Mouse (Mus musculus) liver, embryonic 14.5 days (tissue): ENCODE measurements around the gene Gm43518. TPM values are rescaled to one million over a fixed set of nuclear protein-coding genes. Genes with fewer than 3 reads are reported as not detected.
A peak's percentile ranks its signal among the peaks of the same experiment; 100 is the strongest.

ENCODE experiments used
- ATAC-seq: fragments of 200-750 bp; cut with Nextera tagmentation; 2 replicates; pipeline ENCODE4 v1.8.0; 2017; ENCODE audit warnings: moderate number of reproducible peaks, mild to moderate bottlenecking, moderate library complexity; ENCODE audit not compliant: insufficient read depth
- DNase-seq, 3 experiments: peaks; one replicate each; pipeline ENCODE4 v3.0.0-alpha.2; 2012 to 2013; ENCODE audit warnings: low read depth in 3 of 3, low spot score in 3 of 3
- H3K27ac ChIP-seq: fragments of 300-500 bp; sonication (generic); 2 replicates; pipeline ENCODE4 v1.5.1; 2014; ENCODE audit warnings: moderate library complexity, mild to moderate bottlenecking, control low read depth, inconsistent platforms
- H3K27me3 ChIP-seq: fragments of 300-500 bp; sonication (generic); 2 replicates; pipeline ENCODE4 v1.6.1; 2014; ENCODE audit warnings: mild to moderate bottlenecking, low read length, moderate library complexity; ENCODE audit not compliant: control insufficient read depth, insufficient read depth
- H3K36me3 ChIP-seq: fragments of 300-500 bp; sonication (generic); replicated peaks from 2 replicates; pipeline ENCODE4 v1.6.1; 2014; ENCODE audit warnings: low read depth; ENCODE audit not compliant: control insufficient read depth, insufficient read depth
- H3K4me1 ChIP-seq, 2 experiments: fragments of 200-500 bp in 1 of 2; fragments of 300-500 bp in 1 of 2; sonication (generic) in 1 of 2; replicated peaks; 2 replicates each; pipeline ENCODE4 v1.6.1; 2012 to 2014; ENCODE audit warnings: antibody characterized with exemption in 1 of 2, inconsistent platforms in 1 of 2, low read length in 1 of 2; ENCODE audit not compliant: control insufficient read depth in 2 of 2, insufficient read depth in 2 of 2
- H3K4me2 ChIP-seq: fragments of 300-500 bp; sonication (generic); 2 replicates; pipeline ENCODE4 v1.6.1; 2014; ENCODE audit warnings: low read depth, mild to moderate bottlenecking, control low read depth, moderate library complexity
- H3K4me3 ChIP-seq, 2 experiments: fragments of 200-500 bp in 1 of 2; fragments of 300-500 bp in 1 of 2; sonication (generic) in 1 of 2; 2 replicates each; pipeline ENCODE4 v1.5.1; 2012 to 2014; ENCODE audit warnings: low read depth in 2 of 2, low read length in 2 of 2, mild to moderate bottlenecking in 2 of 2, control low read depth in 1 of 2, inconsistent platforms in 1 of 2, moderate library complexity in 1 of 2; ENCODE audit not compliant: insufficient read depth in 1 of 2
- H3K9ac ChIP-seq: fragments of 300-500 bp; sonication (generic); replicated peaks from 2 replicates; pipeline ENCODE4 v1.6.1; 2014; ENCODE audit warnings: mild to moderate bottlenecking, control low read depth, moderate library complexity
- H3K9me3 ChIP-seq: fragments of 300-500 bp; sonication (generic); 2 replicates; pipeline ENCODE4 v1.6.1; 2016; ENCODE audit warnings: low read length, mixed read lengths; ENCODE audit not compliant: control insufficient read depth
- CTCF ChIP-seq: IDR thresholded peaks from 2 replicates; pipeline ENCODE4 v1.5.1; 2016; ENCODE audit warnings: antibody characterized with exemption, low read depth, control low read depth
- EP300 ChIP-seq: IDR thresholded peaks from 2 replicates; pipeline ENCODE4 v1.6.1; 2016; ENCODE audit warnings: antibody characterized with exemption, low read depth
- WGBS: fragments of 180-500 bp; shearing (Covaris S2); extraction: QIAGEN DNeasy Blood & Tissue Kit; methylation state at CpG from one replicate; pipeline ENCODE4 v1.1.7; 2014; ENCODE audit not compliant: insufficient replicate concordance; 5-methylcytosine and 5-hydroxymethylcytosine counted together
- polyA plus RNA-seq, 2 experiments: library from polyadenylated mRNA; depleted of rRNA in 1 of 2; stranded (reverse) in 1 of 2; unstranded in 1 of 2; fragments of >200 nt; fragmentation: Nextera tagmentation in 1 of 2; extraction: Ambion mirVana in 1 of 2; gene quantifications; 2 replicates each; pipeline versions ENCODE4 v1.2.1 to v1.2.3; 2012 to 2014

Gene Gm43518
- polyA plus RNA-seq (2012; rRNA removed) = 0.14 and 0.63 TPM in 2 replicates
- 0.60 TPM in 1 of 2 replicates, not detected in the other for polyA plus RNA-seq (2014; fragmentation: Nextera tagmentation; extraction: Ambion mirVana)

- no peaks in the 10 kb centered on the region for H3K27me3 ChIP-seq
- H3K9ac ChIP-seq = no peak within 1 kb of the TSS
- H3K4me2 ChIP-seq = no peak within 1 kb of the TSS
- ATAC-seq (no peak), DNase-seq (no peak)
- peaks cover 0 to 7% of the 10 kb centered on the region in 2 experiments; a peak in 2 of 4 replicates for H3K4me1 ChIP-seq
- peaks cover 33% of the 10 kb centered on the region for H3K36me3 ChIP-seq
- no peak within 1 kb of the TSS for H3K27ac ChIP-seq
- WGBS = 80% methylated on average over 9 of the region's 9 CpGs
- no peak within 1 kb of the TSS for H3K4me3 ChIP-seq
- no peaks in the 10 kb centered on the region for H3K9me3 ChIP-seq
- TF ChIP-seq EP300 (no peak), CTCF (no peak)
Observed at GRCm38 (mm10) chr5:123927118-123927517, at the start of gene Gm43518. Gene Gm43518, plus strand, starts transcription at chr5:123927418.

GRCm38 (mm10) chr5:123878056-123878455 is 49.2 kb upstream of the Gm43518 start:
- ATAC-seq (no peak), DNase-seq (no peak)
- Histone ChIP-seq H3K4me3 (no peak overlapping the region), H3K4me1 (no peaks in the 10 kb centered on the region), H3K9ac (no peak overlapping the region), H3K27ac (no peak overlapping the region), H3K36me3 (no peaks in the 10 kb centered on the region), H3K4me2 (no peak overlapping the region), H3K9me3 (no peaks in the 10 kb centered on the region), H3K27me3 (no peaks in the 10 kb centered on the region)
- WGBS = 43% methylated on average over 14 of the region's 14 CpGs
- TF ChIP-seq CTCF (no peak), EP300 (no peak)

GRCm38 (mm10) chr5:123879928-123880327 is 47.3 kb upstream of the Gm43518 start, which contains the start of gene Hcar1:
Gene Hcar1, minus strand, starts transcription at chr5:123880020.
- DNase-seq = no peak
- no peaks in the 10 kb centered on the region for H3K36me3 ChIP-seq
- 55% methylated on average over 12 of the region's 12 CpGs for WGBS
- H3K27me3 ChIP-seq = no peaks in the 10 kb centered on the region
- no peaks in the 10 kb centered on the region for H3K9me3 ChIP-seq
- no peak within 1 kb of the TSS for H3K27ac ChIP-seq
- H3K9ac ChIP-seq = no peak within 1 kb of the TSS
- H3K4me2 ChIP-seq = no peak within 1 kb of the TSS
- H3K4me1 ChIP-seq = no peaks in the 10 kb centered on the region; a peak in 1 of 4 replicates
- H3K4me3 ChIP-seq = no peak within 1 kb of the TSS
- ATAC-seq = no peak
- TF ChIP-seq CTCF = no peak
- no peak for TF ChIP-seq EP300

GRCm38 (mm10) chr5:123880778-123881177 is 46.4 kb upstream of the Gm43518 start:
- 65% methylated on average over 14 of the region's 14 CpGs for WGBS
- H3K9me3 ChIP-seq = no peaks in the 10 kb centered on the region
- no peak for ATAC-seq

GRCm38 (mm10) chr5:123883891-123884290 is 43.3 kb upstream of the Gm43518 start:
- no peaks in the 10 kb centered on the region for H3K27me3 ChIP-seq
- H3K36me3 ChIP-seq = no peaks in the 10 kb centered on the region
- no peak for DNase-seq
- no peaks in the 10 kb centered on the region for H3K9me3 ChIP-seq
- no peaks in the 10 kb centered on the region; a peak in 1 of 4 replicates for H3K4me1 ChIP-seq
- 56% methylated on average over 7 of the region's 7 CpGs for WGBS
- TF ChIP-seq CTCF (no peak), EP300 (no peak)
- H3K9ac ChIP-seq = no peak overlapping the region
- no peak overlapping the region for H3K27ac ChIP-seq
- ATAC-seq = no peak
- no peak overlapping the region for H3K4me2 ChIP-seq
- H3K4me3 ChIP-seq = no peak overlapping the region

More at GRCm38 (mm10) chr5:123880778-123881177, 46.4 kb upstream of the Gm43518 start:
- no peak overlapping the region for H3K27ac ChIP-seq
- no peak overlapping the region for H3K9ac ChIP-seq
- no peaks in the 10 kb centered on the region; a peak in 1 of 4 replicates for H3K4me1 ChIP-seq
- no peaks in the 10 kb centered on the region for H3K36me3 ChIP-seq
- no peak for TF ChIP-seq EP300
- peak; percentile 25; the same call in 1 of the 2 replicates for TF ChIP-seq CTCF
- no peak overlapping the region for H3K4me3 ChIP-seq
- no peaks in the 10 kb centered on the region for H3K27me3 ChIP-seq
- no peak overlapping the region for H3K4me2 ChIP-seq
- DNase-seq = no peak
